Mouse (Mus musculus) forebrain, embryonic 16.5 days (tissue): ENCODE data around the gene Gm9821. TPM values are rescaled to one million over a fixed set of nuclear protein-coding genes. Genes with fewer than 3 reads are reported as not detected.
A peak's percentile ranks its signal among the peaks of the same experiment; 100 is the strongest.

Experiments used
- ATAC-seq: fragments of 200-750 bp; cut with Nextera tagmentation; 2 replicates; pipeline ENCODE4 v1.8.0; 2017; ENCODE audit warnings: mild to moderate bottlenecking, moderate library complexity
- H3K27ac ChIP-seq: fragments of 300-500 bp; sonication (generic); 2 replicates; pipeline ENCODE4 v1.5.1; 2014; ENCODE audit warnings: low read length, control low read depth
- H3K27me3 ChIP-seq: fragments of 300-500 bp; sonication (generic); replicated peaks from 2 replicates; pipeline ENCODE4 v1.6.1; 2014; ENCODE audit warnings: low read length; ENCODE audit not compliant: control insufficient read depth, insufficient read depth
- H3K36me3 ChIP-seq: fragments of 300-500 bp; sonication (generic); 2 replicates; pipeline ENCODE4 v1.6.1; 2014; ENCODE audit not compliant: control insufficient read depth, insufficient read depth
- H3K4me1 ChIP-seq: fragments of 300-500 bp; sonication (generic); replicated peaks from 2 replicates; pipeline ENCODE4 v1.6.1; 2014; ENCODE audit warnings: low read length; ENCODE audit not compliant: control insufficient read depth, insufficient read depth
- H3K4me2 ChIP-seq: fragments of 300-500 bp; sonication (generic); 2 replicates; pipeline ENCODE4 v1.6.1; 2014; ENCODE audit warnings: mild to moderate bottlenecking, low read length, control low read depth
- H3K4me3 ChIP-seq: fragments of 300-500 bp; sonication (generic); replicated peaks from 2 replicates; pipeline ENCODE4 v1.5.1; 2014; ENCODE audit warnings: mild to moderate bottlenecking, low read length, control low read depth
- H3K9ac ChIP-seq: fragments of 300-500 bp; sonication (generic); replicated peaks from 2 replicates; pipeline ENCODE4 v1.6.1; 2014; ENCODE audit warnings: low read depth, low read length, control low read depth
- H3K9me3 ChIP-seq: fragments of 300-500 bp; sonication (generic); 2 replicates; pipeline ENCODE4 v1.6.1; 2016; ENCODE audit warnings: low read length; ENCODE audit not compliant: control insufficient read depth
- WGBS: fragments of 180-500 bp; shearing (Covaris S2); extraction: QIAGEN DNeasy Blood & Tissue Kit; methylation state at CpG from one replicate; pipeline ENCODE4 v1.1.7; 2014; 5-methylcytosine and 5-hydroxymethylcytosine counted together
- polyA plus RNA-seq: library from polyadenylated mRNA; unstranded; fragments of >200 nt; fragmentation: Nextera tagmentation; extraction: Ambion mirVana; gene quantifications from 2 replicates; pipeline ENCODE4 v1.2.1, GENCODE M21; 2015

The Gm9821 gene
- polyA plus RNA-seq, 1 experiment from 2014 or later, result 0.46 TPM

DNA sequence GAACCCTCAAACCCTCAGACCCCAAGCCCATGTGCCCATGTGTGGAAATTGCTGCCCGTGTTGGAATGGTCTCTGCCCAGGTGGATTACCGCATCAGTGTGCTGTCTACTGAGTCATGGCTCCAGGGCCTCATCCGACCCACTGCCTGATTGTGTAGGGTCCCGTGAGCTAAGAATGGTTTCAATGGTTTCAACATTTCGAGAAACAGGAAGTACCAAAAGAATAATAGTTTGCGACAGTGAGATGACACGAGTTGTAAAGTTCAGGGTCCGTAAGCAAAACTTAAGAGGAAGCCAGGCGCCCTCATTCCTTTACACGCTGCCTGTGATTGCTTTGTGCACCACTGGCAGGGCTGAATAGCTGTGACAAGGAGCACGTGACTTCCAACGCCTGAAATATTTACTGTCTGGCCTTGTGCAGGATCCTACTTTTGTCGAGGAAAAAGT lies 26.6 kb downstream of the Gm9821 start:
- Histone ChIP-seq H3K36me3 (no peaks in the 10 kb centered on the region), H3K9me3 (no peaks in the 10 kb centered on the region), H3K9ac (no peak overlapping the region), H3K4me1 (peaks cover 33% of the 10 kb centered on the region), H3K27ac (no peak overlapping the region; the same call in 1 of the 2 replicates), H3K4me2 (peak overlapping the region; percentile 43), H3K27me3 (peaks cover 21% of the 10 kb centered on the region), H3K4me3 (no peak overlapping the region)
- 40% methylated on average over 13 of the region's 13 CpGs for WGBS
- no peak for ATAC-seq

- Histone ChIP-seq H3K4me3 (no peak overlapping the region), H3K9ac (no peak overlapping the region), H3K27me3 (peaks cover 22% of the 10 kb centered on the region), H3K27ac (no peak overlapping the region), H3K9me3 (no peaks in the 10 kb centered on the region), H3K4me1 (peaks cover 36% of the 10 kb centered on the region), H3K4me2 (peak overlapping the region; percentile 17), H3K36me3 (no peaks in the 10 kb centered on the region)
- no peak for ATAC-seq
- WGBS, result 22% methylated on average over 7 of the region's 7 CpGs
Measured at GRCm38 (mm10) chr2:91973416-91974135, 28.1 kb downstream of the Gm9821 start.

DNA sequence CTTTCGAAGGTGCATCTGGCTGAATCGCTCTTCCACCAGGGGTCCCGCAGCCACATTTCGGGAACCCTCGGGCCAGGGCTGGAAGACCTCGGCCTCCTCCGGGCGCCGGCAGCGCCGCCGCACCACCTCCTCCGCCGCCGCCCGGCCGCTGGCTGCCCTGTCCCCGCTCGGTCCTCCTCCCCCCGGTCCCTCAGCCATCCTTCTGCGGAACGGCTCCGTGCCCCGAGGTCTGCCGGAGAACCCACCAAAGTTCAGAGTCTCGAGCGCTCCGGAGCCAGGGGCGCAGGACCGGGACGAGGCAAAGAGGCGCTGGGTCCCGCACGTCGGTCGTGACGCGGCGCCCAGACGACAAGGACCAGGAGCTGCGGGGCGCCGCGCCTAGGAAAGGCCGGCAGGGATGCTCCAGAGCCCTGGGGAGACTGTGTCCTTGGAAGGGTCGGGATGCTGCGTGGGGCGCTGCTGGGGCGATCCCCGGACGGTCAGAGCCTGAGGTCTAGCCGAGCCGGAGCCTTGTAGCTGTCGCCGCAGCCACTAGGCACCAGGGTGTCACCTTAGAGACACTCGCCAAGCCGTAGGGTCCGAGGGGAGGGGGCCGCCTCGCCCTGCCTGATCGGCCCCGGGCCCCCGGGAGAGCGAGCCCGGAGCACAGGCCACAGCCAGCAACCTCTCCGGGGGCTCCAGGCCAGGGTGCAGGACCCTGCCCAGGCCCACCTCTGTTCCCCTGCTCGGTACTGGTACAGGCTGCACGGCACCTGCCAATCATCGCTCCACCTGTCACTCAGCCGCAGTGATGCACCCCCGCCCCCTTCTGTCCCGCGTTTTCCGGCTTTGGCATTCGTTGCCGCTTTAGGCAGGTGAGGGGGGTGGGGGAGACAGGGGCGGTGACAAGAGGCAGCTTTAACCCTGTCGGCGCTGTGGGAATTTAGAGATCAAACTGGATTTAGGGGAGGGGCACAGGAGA lies 30.4 kb downstream of the Gm9821 start, which contains the start of gene Dgkz:
Gene Dgkz (minus strand): TSS at position 284 of the 961 bp plus-strand sequence.
- peak within 1 kb of the TSS; percentile 42 for H3K4me3 ChIP-seq
- WGBS, result under 1% methylated on average over 75 of the region's 79 CpGs
- peak within 1 kb of the TSS; percentile 53 for H3K9ac ChIP-seq
- H3K36me3 ChIP-seq, result no peaks in the 10 kb centered on the region
- ATAC-seq, result peak; percentile 41
- H3K4me2 ChIP-seq, result peak within 1 kb of the TSS; percentile 56
- H3K4me1 ChIP-seq, result peaks cover 38% of the 10 kb centered on the region
- H3K9me3 ChIP-seq, result no peaks in the 10 kb centered on the region
- no peak within 1 kb of the TSS for H3K27ac ChIP-seq
- H3K27me3 ChIP-seq, result peaks cover 22% of the 10 kb centered on the region

- no peak for ATAC-seq
- WGBS, result 83% methylated on average over 4 of the region's 4 CpGs
- Histone ChIP-seq H3K9ac (no peak overlapping the region), H3K9me3 (no peaks in the 10 kb centered on the region), H3K4me3 (no peak overlapping the region), H3K36me3 (no peaks in the 10 kb centered on the region), H3K27me3 (peaks cover 22% of the 10 kb centered on the region), H3K4me1 (peaks cover 21% of the 10 kb centered on the region), H3K27ac (no peak overlapping the region), H3K4me2 (no peak overlapping the region)
Measured at GRCm38 (mm10) chr2:91977960-91978359, 32.5 kb downstream of the Gm9821 start.

DNA sequence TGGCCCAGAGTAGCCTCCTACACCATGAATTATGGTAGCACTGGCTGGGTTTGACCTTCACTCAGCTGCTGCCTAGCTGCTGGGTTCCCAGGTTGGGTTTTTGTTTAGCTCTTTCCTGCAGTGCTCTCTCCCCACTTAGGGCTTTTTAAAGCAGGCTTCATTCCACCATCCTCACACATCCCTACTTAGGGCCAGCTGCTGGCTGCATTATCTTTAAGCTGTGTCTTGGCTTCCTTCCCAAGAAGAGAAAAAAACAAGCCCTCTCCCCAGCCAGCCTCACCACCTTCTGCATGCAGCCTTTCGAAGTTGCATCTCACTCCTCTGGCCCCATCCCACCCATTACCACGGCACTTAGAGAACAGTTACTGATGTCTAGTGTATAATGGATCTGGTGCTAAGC lies 33.0 kb downstream of the Gm9821 start:
- no peak overlapping the region for H3K4me2 ChIP-seq
- H3K4me3 ChIP-seq, result no peak overlapping the region
- H3K36me3 ChIP-seq, result no peaks in the 10 kb centered on the region
- 6% methylated on average over 2 of the region's 2 CpGs for WGBS
- H3K4me1 ChIP-seq, result peaks cover 21% of the 10 kb centered on the region
- H3K27ac ChIP-seq, result no peak overlapping the region
- no peaks in the 10 kb centered on the region for H3K9me3 ChIP-seq
- H3K9ac ChIP-seq, result no peak overlapping the region
- no peak; the same call in 1 of the 2 replicates for ATAC-seq
- peaks cover 22% of the 10 kb centered on the region for H3K27me3 ChIP-seq

- Histone ChIP-seq H3K4me3 (no peak overlapping the region), H3K27me3 (peaks cover 13% of the 10 kb centered on the region), H3K4me2 (no peak overlapping the region), H3K36me3 (no peaks in the 10 kb centered on the region), H3K27ac (no peak overlapping the region), H3K9ac (no peak overlapping the region), H3K4me1 (peaks cover 26% of the 10 kb centered on the region), H3K9me3 (no peaks in the 10 kb centered on the region)
- no peak for ATAC-seq
- whole genome bisulfite sequencing, result 6% methylated on average over 4 of the region's 4 CpGs
Measured at GRCm38 (mm10) chr2:91980245-91980644, 34.7 kb downstream of the Gm9821 start.

- no peaks in the 10 kb centered on the region for H3K9me3 ChIP-seq
- no peak overlapping the region for H3K4me3 ChIP-seq
- H3K4me1 ChIP-seq, result peaks cover 23% of the 10 kb centered on the region
- H3K4me2 ChIP-seq, result no peak overlapping the region
- H3K27ac ChIP-seq, result no peak overlapping the region
- H3K9ac ChIP-seq, result no peak overlapping the region
- no peaks in the 10 kb centered on the region for H3K36me3 ChIP-seq
- 61% methylated on average over 5 of the region's 5 CpGs for WGBS
- no peak for ATAC-seq
- peaks cover 13% of the 10 kb centered on the region; the same call in 1 of the 2 replicates for H3K27me3 ChIP-seq
Measured at GRCm38 (mm10) chr2:91980830-91981229, 35.3 kb downstream of the Gm9821 start.

- Histone ChIP-seq H3K27me3 (no peaks in the 10 kb centered on the region), H3K4me2 (peak overlapping the region; percentile 39), H3K9ac (peak overlapping the region; percentile 2; the same call in 1 of the 2 replicates), H3K4me3 (0 out of 2 replicates have a peak overlapping the region, but pooled peaks have one; percentile 1), H3K36me3 (no peaks in the 10 kb centered on the region), H3K4me1 (peaks cover 11% of the 10 kb centered on the region; the same call in 1 of the 2 replicates), H3K9me3 (no peaks in the 10 kb centered on the region), H3K27ac (no peak overlapping the region)
- WGBS, result 2% methylated on average over 6 of the region's 13 CpGs
- ATAC-seq, result peak; percentile 65
Measured at GRCm38 (mm10) chr2:91984439-91984838, 38.9 kb downstream of the Gm9821 start.
